Mouse (Mus musculus) CD4-positive, CD25-positive, alpha-beta regulatory T cell, adult 4 months (primary cell): ENCODE measurements around the gene Arhgap10. TPM values are rescaled to one million over a fixed set of nuclear protein-coding genes. Genes with fewer than 3 reads are reported as not detected.

Experiments used
- ATAC-seq: one replicate; pipeline ENCODE4 v1.8.0; 2017
- polyA plus RNA-seq, 2 experiments: library from polyadenylated mRNA; unstranded; fragments of 100-300 nt; shearing (Covaris generic); gene quantifications; one replicate each; pipeline ENCODE4 v1.2.1; 2017

Arhgap10 gene
- polyA plus RNA-seq, 2 experiments from 2014 or later = 2.3 to 3.5 TPM

DNA sequence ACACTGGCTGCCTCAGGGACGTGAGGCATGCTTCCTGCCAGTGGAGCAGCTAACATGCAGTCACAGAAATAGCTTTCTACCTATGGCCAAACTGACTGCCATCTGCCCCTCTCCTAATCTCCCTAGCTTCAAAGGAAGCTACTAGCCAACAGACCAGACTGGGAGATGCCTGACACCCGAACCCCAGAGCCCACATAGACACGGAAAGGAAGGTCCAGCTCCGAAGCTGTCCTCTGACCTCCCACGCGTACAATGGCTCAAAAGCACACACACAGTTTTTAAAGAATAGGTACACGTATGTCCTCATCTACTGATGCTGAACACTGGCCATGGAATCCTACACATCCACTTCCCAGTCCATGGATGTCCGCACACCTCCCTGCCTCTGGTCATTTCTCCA, 2.0 kb downstream of the Arhgap10 start:
- no peak for ATAC-seq

DNA sequence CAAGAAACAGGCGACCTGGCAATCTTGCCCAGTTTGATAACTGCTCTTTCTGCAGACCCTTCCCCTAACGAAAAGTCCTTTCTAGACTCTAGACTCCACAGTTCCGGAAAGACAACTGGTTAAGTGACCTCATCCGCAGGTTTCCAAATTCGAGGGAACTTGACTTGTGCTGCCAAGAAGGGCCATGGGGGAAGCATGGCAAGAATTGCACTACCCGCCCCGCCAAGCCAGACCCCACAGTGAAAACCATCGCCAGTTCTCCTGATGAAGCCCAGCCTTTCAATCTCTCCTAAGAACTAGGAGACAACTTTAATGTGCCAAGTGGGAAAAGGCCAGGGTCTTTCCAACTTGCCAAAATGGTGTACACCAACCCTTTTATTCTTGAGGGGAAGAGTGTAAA, 2.6 kb downstream of the Arhgap10 start:
- ATAC-seq = no peak

DNA sequence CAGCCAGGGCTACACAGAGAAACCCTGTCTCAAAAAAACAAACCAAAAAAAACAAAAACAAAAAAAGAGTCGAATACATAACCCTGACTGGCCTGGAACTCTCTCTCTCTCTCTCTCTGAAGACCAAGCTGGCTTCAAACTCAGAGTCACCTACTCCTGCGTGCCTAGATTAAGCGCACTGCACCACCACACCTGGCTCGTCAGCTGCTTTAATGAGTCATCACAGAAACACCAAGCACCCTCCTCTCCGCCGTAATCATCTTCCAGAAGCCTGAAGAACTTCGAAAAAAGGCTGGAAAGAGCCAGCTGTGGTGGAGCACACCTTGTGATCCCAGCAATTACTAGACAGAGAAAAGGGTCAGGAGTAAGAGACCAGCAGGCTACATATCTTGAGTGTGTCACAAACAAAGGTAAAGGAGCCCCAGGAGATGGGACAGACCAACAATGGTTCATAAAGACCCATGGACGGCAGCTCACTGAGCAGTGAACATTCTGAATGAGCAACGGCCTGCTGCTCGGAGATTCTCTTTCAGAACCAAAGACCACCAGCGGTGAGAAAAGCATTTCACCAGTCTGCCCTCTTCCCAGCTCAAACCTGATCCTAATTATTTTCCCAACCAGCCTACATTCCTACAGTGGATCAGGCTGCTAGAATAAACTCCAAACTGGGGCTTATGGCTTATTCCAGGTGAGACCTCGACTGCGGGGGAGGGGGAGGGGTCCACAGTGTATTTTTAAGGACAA, 5.8 kb downstream of the Arhgap10 start:
- ATAC-seq = no peak

DNA sequence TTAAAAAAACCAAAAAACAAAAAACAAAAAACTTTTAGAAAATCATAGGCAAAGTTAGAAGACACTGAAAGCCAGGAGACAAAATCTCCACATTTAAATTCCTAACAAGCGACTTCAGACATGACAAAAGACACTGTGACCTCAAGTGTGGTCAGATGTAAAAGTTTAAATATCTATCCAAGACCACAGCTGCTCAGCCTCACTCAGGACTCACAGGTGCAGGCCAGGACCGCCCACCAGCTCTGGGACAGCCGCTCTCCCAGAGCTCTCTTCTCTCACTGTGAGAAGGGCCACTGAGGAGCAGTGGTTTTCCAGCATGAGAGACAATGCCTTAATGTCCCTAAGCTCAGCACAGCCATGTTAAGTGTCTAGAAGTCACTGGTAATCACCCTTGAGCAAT, 7.3 kb downstream of the Arhgap10 start:
- no peak for ATAC-seq

DNA sequence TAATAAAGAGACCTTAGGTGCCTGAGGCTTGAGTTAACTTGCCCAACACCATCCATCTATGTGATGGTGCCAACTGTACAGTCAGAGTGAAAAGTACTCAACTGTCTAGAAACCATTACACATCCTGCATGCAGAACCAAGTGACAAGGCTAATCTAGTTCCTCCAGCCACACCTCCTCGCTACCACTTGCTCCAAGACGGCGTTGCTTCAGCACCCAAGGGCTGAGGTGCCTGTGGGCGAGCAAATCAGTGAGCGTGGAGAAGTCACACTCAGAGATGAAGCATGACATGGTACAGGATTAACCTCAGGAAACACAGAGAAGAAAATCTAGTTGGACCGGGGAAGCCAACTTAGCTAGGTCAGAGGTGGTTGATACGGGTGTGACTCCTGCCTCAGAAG, 8.7 kb downstream of the Arhgap10 start:
- ATAC-seq = peak; percentile 86

DNA sequence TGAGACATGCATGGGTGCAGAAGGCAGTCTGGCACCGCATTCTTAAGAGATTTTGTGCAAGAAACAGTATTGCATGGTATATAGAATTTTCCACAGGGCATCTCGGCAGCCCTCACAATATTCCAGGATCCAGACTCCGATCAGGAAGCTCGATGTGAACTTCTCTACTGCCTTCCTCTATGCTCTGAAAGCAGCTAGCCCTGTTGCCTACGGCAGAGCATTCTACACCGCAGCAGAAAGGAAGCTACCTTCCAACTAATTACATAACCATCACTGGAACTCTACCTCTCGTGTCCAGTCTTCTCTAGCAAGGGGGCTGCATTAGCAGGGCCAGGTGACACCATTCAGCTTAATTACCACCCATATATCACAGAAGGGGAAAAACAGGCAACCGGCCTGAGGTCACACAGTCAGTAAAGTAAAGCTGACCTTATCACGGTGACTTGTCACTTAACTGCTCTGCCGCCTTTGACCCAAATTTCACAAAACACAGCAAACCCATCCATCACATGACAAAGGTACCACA, 10.2 kb downstream of the Arhgap10 start:
- ATAC-seq = no peak

DNA sequence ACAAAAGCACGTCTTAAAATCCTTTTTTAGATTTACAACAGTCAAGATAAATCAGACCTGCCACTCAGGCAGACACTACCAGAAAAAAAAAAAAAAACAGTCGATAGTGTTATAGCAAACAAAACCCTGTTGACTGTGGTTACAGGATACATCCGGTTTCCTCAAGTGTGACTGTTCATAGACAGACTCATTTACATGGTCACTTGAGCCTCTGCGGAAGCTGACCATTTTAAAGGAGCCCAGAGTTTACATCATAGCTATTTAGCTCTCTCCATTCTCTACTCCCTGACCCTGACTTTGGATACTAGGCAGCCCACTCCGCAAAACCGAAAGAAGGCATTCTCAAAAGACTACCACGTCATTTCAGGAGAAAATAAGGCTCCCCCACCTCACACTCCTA, 11.2 kb downstream of the Arhgap10 start:
- no peak for ATAC-seq

DNA sequence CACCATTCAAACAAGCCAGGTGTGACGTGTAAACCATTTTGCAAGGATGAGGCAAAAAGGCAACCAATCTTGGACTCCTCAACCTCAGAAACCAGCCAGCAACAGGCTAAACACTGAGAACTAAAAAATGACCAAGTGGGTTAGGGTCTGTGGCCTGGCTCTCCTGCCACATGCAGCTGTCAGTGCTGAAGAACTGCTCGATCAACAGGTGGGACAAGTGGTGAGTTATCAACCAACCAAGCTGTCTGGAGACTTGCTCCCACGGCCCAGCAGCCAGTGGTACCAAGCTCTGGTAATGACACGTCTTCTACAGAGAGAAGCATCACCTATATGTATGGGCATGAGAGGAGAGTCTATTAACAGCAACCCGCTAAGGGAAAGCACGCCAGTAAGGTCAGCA, 15.2 kb downstream of the Arhgap10 start:
- ATAC-seq = no peak

DNA sequence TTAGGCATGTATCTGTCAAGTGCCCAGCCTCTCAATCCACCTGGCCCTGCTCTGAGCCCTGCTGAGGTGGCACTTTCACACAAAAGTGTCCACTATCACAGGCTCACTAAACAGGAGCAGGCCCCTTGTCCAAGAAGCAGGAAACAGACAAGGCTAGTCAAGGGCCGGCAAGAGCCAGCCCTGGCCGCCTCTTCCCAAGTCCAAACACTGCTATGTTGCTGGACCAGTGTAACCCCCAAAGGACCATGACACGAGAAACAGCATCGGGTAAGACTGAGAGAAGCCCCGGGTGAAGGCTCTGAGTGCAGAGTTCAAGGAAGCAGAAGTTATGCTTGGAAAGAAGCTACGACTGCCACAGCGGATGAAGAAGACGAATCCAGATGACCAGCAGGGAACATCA, 16.6 kb downstream of the Arhgap10 start:
- no peak for ATAC-seq

DNA sequence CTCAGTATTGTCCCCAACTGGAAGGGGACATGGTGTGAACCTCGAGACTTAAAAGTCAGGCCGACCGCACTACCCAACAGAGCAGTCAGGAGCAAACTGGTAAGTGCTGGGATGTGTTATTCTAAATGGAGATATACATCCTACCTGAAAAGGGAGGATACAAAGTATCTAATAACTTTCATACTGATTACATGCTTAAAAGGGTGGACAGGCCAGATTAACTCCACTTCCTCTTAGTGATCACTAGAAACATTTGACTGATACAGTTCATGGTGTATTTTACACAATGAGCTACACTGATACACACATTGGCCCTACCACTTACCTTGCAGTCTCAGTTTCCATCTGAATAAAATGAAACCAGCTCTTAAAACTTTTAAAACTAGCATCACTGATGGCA, 17.5 kb downstream of the Arhgap10 start:
- ATAC-seq = no peak

DNA sequence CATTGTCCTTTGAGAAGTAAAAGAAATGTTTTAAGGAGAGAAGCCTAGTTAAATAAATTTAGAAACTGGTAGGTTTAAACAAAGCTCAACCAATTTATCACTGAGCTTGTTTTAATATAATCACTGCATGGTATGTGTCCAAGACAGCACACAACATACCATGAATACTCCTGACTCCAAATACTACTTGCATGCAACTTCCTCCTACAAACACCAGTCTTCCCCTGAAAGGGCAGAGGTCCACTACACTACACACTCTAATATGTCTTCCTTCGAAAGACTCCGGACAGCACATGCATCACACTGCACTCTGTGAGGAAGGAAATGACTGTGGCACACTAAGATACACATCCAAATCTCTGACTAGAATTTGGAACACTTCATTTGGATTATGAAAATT, 20.3 kb downstream of the Arhgap10 start:
- no peak for ATAC-seq

DNA sequence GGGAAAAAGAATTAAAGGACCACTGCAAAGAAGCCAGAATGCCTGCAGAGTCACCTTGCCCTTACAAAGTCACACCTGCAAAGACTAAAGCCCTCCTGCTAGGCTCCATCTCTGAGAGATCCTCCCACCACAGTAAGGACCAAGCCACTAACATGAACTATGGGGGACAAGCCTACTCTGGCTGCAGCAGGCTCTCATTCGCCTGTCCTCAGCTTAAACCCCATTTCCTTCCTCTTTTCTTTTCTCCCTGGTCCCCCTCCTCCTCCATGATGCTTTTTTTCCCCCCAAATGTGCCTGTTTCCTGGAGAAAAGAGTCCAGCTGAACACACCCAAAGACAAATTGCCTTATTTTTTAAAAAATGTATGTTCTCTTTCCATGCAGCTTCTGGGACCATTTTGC, 21.5 kb downstream of the Arhgap10 start:
- no peak for ATAC-seq

DNA sequence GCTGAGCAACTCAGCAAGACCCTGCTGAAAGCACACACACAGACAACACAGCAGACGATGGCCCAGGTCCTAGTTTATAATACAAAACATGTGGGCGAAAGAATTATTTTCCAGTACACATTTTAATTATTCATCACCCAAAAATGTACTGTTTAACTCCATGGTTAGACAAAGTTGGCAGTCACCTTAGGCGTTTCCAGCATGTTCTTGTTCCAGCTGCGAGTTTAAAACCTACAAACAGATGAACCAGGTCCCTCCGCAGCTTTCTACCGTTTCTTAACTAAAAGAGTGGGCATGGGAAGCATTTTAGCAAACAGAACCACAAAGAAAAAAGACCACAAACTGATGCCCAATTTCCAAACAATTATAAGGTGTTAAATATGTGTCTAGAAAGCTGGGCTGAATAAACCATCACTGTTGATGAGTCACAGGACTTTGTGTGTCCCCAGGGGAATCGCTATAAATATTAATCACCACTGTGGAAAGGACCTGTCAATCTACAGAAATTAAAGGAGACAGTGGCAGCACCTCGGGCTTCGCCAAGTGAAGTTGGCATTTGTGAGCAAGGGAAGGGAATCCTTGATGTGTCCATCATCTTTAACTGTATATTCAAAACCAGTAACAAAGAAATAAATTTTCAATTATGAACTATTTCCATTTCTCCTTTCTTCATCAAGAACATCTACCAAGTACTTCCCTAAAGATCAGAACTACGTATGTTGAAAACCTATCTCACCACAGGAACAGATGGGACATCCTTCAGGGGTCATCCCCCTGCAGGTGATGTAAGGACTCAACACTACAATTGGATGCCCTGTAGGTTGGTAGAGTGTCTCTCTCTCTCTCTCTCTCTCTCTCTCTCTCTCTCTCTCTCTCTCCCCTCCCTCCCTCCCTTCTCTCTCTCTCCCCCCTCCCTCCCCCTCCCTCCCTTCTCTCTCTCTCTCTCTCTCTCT, 23.1 kb downstream of the Arhgap10 start:
- no peak for ATAC-seq

DNA sequence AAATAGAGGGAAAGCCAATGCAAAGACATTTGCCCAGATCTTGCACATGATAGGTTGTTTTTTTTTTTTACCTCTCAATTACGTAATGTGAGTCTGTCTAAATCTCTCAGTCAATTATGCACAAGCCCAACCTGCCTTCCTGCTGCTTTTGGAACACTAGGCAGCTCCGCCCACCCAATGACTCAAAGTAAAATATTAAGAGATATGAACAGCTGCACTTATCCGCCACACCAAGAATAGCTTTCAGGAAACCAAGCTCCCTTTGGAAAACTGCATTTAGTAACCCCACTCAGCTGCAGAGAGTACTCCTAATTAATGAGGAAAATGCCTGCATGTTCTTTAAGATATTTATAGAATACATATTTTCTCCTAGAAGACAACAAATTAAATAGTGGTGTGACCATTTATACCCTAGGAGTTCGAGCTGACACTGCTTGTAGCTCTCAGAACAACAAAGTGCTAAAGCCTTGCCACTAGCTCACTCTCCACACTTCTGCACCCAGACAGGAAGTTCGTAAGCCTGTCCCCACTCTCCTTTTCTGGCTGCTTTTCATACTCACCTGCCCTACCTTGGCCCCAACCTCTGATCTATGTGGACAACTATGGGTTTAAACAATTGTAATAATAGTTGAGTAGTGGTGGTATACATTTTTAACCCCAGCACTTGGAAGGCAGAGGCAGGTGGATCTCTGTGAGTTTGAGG, 25.2 kb downstream of the Arhgap10 start:
- peak; percentile 58 for ATAC-seq

DNA sequence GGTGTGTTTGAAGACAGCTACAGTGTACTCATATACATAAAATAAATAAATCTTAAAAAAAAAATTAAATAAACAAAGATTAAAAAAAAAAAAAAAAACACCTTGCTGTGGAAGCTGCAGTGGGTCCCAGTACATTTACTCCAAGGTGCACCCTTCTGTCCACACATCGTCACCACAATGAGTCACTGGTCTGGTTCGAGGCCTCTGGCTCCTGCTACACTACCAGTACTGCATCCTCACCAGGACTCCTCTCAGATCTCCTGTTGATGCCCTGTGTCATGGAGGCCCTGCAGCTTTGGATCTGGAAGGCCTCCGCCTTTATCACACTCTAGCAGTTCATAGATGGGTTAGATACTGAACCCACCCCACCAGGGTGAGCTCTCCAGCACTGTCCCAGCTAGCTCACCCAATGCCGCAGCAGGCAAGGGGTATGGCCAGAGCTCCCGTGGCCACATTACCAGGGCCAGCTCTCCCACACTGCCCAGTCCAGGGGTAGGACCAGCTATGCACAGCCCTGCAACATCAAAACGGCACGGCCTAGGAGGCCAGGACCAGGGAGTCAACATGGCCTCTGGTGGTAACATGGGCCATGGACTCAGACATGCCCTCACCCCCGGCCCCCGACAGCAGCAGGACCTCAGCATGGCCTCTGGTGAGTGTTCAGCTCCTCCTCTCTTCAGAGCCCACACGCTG, 26.4 kb downstream of the Arhgap10 start:
- ATAC-seq = no peak

DNA sequence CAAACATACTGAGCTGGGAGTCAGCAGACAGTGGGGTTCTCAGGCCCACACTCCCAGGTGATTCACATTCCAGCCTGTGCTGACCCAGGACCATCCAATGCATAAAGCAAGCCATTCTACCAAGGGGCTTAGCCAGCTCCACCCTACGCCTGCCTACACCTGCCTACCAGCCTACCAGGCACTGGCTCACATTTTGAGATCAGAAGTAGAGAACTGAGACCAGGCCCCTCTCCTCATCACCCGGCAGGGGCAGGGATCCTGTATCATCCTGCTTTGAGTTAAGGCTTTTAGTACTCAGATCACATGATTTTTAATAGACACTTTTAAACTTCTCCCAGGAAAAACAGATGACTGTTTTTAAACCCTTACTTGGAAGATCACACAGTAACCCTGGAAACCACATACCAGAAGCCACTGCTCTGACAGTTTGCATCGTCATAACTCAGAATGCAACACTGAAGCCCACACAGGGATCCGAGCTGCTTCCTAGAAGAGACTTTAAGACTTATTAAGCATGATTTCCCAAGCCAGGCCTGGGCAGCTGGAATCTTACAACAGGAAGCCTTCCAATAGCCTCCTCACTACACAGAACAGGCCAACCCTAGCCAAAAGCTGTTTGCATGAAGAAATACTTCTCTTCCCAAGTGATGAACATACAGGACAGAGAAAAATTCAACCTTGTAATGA, 27.5 kb downstream of the Arhgap10 start:
- ATAC-seq = no peak

DNA sequence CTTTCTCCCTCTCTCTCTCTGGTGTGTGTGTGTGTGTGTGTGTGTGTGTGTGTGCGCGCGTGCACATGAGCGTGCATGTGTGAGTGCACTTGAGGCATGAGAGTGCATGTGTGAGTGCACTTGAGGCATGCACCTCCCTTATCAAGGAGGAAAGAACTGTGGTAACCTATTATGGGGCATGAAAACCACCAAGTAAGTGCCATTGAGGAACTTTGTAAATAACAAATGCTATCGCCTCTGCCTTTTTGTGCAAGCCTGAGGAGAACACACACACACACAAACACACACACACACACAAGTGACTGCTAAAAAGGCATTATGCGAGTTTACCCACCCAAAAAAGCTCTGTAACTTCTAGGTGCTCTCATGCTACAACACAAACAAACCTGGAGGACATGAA, 28.5 kb downstream of the Arhgap10 start:
- no peak for ATAC-seq

DNA sequence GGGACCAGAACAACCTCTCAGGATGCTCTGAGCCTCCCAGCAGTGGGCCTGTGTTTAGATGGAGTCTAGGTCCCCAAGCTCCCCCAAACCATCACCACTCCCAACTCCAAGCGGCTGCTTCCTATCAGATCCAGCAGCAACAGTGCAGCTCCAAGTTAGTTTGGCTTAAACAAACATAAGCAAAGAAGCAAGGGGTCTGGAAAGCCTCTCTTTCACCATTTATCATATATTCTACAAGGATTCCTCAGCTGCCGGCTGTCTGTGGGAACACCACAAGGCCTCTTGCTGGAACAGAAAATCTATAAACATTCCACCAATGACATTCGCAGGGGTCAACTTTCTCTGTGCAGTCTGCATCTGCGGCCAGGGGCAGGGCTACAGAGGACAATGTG, 29.5 kb downstream of the Arhgap10 start:
- ATAC-seq = no peak

DNA sequence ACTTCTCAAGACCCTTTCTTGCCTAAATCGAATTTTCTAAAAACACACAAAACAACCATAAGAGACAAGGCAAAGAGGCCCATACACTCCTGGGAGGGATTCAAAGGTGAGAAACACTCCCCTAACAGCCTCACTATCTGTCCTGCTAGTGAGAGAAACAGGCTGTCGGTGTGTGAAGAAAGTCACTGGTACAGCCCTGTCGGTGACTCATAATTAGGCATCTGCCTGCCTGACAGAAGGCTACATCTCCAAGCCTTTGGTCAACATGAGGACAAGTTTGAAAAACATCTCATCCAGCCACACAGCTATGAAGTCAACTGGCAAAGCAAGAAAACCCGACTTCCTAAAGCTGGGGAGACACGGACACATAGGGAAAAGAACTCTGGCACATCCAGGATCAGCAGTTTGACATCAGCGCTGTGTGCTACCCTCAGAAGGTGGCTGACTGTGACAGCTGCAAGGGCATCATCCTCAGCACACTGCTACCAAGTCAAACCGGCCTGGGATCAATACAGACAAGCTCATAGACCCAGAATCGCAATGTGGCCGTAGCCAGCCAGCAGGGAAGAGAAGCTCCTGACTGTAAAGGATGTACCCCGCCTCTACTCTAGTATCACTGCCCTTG, 30.1 kb downstream of the Arhgap10 start:
- ATAC-seq = no peak

DNA sequence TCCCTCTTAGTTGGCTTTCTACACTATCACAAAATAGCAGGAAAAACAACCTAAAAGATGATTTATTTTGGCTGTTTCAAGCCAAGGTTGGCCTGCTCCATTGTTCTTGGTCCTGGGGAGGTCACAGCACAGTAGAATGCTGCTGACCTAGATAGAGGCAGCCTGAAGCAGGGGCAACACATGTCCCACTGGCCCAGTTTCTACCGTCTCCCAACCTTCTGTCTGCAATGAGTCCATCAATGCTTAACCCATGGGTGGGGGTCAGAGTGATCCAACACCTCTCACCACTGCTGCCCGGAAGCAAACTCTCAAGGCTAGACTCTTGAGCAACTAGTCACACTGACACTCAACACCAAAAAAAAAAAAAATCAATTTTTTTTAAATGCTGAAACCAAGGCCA, 31.0 kb downstream of the Arhgap10 start:
- ATAC-seq = no peak

DNA sequence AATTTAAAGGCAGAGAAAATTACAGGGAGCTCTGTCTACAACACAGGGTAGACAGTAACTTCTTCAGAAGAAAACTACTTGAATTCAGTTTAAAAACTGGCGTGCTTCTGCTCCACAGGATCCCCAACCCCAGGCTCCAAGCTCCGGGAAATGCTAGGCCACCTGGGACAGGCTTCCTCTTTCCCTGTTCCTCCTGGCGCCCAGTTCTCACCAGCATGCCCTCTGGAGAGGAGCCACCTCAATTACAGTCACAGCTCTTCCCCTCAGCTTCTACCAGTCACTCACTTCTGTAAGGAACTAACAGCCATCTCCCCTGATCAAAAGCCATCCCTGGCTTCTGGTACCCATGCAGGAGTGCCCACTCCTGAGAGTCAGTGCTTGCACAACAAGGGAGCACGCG, 32.9 kb downstream of the Arhgap10 start:
- ATAC-seq = no peak
